Mouse (Mus musculus) right cerebral cortex, adult 2 months (tissue): ENCODE results near the gene H2-DMb2.

Experiments used
- DNase-seq, 2 experiments: peaks; one replicate each; pipeline ENCODE4 v3.0.0; 2021 to 2022; ENCODE audit warnings: low spot score in 2 of 2

Gene H2-DMb2

DNA sequence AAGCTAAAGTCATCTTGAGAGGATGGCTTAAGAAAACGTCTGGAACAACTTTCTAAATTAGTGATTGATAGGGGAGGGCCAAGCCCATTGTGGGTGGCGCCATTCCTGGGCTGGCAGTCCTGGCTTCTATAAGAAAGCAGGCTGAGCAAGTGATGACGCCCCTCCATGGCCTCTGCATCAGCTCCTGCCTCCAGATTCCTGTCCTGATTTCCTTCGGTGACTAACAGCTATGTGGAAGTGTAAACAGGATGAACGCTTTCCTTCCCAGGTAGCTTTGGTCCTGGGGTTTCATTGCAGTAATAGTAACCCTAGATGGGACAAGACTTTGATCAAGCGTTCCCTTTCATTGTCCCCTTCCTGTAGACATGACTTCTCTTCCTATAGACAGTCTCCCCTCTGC lies 35.9 kb downstream of the H2-DMb2 start:
- DNase-seq: no peak

DNA sequence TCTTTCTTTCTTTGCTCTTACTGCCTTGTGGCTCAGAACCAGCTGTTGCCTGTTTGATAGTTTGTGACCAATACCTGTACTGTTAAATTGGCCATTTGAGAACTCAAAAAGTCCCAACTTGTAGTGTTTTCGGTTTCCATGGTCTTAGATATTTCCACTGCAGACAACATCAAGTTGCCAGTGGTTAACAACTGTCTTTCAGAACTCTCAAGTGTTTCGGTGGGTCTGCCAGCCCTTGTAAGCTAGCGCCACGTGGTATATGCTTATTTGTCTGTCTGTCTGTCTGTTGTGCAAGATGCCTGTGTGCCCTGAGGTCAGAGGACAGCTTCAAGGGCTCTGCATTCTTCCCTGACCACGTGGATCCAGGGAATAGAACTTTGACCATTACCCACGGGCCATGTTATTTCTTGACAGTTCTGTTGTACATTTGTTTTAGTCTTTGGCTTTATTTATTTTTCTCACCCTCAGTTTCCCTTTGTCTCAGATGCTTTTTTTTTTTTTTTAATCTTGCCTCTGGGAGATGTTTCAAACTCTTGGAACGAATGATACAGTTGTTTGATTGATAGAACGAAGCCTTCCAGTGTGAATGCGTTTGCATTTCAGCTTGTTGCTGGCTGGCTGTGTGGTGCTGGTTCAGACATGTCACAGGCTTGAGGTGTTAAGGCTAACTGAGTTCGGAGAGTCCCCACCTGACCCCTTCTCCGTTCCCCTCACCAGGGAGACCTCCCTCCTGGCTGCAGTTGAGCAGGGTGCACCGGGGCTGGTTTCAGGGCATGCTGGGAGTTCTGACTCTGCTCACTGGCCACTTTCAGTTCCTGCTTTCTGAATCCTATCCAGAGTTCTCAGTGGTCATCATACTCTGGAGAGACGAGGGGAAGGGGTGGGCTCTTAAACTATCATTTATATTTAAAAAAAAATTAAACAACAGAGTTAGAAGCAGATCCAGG lies 37.1 kb downstream of the H2-DMb2 start:
- no peak for DNase-seq

DNA sequence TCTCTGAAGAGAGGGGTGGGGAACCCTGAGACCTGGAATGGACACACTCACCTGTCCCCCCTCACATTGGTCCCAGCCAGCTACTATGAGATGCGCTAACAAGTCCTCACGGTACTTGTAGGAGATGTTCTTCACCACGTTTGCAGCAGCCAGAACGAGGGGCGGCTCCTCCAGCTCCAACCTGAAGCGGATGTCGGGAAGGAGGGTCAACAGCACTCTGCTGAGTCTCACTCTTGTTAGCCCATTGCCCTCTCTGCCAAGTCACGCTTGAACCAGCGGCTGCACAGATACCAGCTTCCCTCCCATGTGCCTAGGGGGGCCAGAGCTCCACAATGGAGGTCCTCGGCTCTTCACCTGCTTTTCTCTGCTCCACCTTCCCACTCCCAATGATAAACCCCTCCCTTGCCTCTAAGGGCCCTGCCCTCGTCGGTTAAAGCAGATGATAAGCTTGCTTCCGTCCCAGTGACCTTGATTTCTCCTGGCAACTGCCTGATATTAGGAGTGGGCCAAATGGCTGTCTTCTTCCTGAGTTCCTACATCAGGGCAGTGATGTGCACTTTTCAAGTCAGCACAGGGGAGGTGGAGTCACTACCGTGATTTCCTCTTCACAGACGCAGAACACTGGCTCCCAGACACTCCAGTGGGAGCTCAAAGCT lies 40.6 kb downstream of the H2-DMb2 start:
- no peak for DNase-seq

DNA sequence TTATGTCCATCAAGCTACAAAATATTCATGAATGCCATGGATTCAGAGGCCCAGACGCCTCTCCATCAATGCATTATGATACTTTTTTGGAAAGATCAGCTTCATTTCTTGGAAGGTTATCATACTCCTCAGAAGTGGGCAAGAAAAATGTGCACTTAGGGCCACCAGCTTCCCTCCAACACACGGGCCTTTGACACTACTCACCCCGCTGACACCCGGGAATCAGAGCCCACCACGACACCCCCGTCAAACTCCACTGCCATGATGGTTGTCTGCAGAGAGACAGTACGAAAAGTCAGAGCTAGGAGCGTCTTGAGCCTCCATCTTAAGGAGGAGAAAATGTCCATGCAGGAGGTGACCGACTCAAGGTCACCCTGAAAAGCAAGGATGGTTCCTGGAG lies 42.4 kb downstream of the H2-DMb2 start:
- DNase-seq: no peak

DNA sequence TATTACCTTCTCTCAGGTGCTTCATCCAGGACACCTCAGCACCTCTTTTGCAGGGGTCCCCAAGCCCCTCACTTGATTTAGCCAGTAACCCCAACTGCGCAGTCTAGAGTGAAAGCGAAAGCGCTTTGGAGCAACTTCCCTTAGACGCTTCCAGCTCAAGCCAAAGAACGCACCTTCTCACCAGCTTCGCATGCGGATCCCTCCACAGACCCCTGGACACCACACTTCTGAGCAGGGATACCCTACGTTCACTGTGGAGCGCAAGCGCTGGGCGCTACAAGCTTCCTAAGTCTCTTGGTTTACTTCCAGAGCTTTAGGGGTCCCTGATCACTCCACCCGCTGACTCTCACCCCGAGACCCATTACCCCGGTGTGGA lies 43.8 kb downstream of the H2-DMb2 start:
- DNase-seq: no peak

DNA sequence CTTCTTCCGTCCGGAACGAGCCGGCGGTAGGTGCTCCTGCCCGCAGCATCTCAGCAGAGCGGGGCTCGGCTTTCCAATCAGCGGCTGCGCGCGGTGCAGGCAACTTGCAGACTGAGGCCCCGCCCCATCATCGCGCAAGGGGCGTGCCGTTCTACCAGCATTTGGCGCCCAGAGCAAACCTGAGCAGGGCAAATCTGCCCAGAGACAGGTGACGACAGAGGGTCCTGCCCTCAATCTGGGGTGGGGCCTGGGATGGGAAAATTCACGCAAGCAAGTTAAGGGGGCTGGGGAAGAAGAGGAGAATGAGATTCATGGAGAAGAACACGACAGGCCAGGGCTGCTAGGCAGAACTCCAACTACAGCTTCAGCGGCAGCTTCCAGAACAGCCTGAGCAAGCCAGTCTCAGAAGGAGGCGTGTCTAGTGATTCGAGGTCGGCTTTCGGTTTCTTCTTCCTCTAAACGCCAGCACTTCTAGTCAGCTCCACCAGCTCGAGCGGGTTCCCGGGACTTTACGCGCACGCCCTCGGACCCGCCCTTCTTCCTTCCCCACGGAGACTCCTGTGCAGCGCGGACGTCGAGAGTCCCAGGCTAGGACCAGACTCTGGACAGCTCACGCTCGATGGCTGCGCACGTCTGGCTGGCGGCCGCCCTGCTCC lies 44.3 kb downstream of the H2-DMb2 start, which contains the start of the genes Tap1 and Psmb9:
Tap1 (plus strand) TSS at position 293 of the 656 bp plus-strand sequence.
Psmb9 (minus strand) TSS at position 504 of the 656 bp plus-strand sequence.
- DNase-seq: peak; percentile 96 to 97

DNA sequence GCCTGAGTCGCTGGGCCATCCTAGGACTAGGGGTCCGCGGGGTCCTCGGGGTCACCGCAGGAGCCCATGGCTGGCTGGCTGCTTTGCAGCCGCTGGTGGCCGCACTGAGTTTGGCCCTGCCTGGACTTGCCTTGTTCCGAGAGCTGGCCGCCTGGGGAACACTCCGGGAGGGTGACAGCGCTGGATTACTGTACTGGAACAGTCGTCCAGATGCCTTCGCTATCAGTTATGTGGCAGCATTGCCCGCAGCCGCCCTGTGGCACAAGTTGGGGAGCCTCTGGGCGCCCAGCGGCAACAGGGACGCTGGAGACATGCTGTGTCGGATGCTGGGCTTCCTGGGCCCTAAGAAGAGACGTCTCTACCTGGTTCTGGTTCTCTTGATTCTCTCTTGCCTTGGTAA lies 44.9 kb downstream of the H2-DMb2 start:
- no peak for DNase-seq

DNA sequence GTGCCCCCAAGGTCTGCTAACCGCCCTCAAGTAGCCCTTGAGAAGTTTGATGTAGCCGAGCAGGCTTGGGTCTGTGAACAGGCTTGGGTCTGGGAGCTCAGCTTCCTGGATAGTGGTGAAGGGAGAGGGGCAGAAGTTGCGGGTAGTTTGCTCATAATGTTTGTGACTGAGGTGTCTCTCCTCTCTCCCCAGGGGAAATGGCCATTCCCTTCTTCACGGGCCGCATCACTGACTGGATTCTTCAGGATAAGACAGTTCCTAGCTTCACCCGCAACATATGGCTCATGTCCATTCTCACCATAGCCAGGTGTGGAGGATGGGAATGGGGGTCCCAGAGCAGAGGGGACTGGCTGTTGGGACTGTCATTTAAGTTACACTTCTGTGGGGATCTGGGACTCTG lies 45.9 kb downstream of the H2-DMb2 start:
- DNase-seq: no peak

DNA sequence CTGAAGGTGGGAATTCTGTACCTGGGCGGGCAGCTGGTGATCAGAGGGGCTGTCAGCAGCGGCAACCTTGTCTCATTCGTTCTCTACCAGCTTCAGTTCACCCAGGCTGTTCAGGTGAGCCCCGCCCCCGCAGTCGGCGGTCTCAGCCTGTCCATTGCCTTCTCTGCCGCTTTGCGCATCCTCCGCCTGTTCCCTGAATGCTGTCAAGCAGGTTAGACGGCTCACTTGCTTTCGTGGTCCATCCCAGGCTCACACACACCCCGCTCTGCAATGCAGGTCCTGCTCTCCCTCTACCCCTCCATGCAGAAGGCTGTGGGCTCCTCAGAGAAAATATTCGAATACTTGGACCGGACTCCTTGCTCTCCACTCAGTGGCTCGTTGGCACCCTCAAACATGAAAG lies 49.7 kb downstream of the H2-DMb2 start:
- no peak for DNase-seq

DNA sequence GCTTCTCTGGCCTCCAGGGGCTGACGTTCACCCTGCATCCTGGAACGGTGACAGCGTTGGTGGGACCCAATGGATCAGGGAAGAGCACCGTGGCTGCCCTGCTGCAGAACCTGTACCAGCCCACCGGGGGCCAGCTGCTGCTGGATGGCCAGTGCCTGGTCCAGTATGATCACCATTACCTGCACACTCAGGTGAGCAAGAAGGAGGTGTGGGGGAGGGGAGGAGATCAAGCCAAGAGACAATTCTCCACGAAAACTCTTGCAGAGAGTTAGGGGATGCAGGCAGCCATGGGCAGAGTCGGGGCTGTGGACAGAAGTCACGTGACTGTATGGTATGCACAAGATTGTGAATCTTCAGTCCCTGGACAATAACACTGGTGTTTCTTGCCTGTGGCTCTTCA lies 50.4 kb downstream of the H2-DMb2 start:
- no peak for DNase-seq

DNA sequence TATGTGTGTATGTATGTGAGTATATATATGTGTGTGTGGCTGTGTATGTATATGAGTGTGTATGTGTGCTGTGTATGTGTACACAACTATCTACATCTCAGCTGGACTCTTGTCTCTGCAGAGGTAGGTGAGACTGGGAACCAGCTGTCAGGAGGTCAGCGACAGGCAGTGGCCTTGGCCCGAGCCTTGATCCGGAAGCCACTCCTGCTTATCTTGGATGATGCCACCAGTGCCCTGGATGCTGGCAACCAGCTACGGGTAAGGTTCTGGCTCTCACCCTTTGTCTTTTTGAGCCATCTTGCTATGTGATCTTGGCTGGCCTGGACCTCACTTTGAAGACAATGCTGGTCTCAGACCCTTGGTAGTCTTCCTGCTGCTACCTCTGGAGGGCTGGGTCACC lies 51.6 kb downstream of the H2-DMb2 start:
- no peak for DNase-seq

DNA sequence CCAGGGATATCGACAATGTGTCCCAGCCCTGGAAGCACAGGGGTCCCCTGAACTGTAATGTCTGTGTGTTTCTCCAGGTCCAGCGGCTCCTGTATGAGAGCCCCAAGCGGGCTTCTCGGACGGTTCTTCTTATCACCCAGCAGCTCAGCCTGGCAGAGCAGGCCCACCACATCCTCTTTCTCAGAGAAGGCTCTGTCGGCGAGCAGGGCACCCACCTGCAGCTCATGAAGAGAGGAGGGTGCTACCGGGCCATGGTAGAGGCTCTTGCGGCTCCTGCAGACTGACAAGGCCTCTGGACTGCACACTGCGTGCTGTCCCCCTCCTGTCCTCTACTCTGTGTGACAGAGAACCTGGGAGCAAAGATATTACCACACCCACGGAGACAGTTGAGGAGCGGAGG lies 53.4 kb downstream of the H2-DMb2 start:
- DNase-seq: no peak

DNA sequence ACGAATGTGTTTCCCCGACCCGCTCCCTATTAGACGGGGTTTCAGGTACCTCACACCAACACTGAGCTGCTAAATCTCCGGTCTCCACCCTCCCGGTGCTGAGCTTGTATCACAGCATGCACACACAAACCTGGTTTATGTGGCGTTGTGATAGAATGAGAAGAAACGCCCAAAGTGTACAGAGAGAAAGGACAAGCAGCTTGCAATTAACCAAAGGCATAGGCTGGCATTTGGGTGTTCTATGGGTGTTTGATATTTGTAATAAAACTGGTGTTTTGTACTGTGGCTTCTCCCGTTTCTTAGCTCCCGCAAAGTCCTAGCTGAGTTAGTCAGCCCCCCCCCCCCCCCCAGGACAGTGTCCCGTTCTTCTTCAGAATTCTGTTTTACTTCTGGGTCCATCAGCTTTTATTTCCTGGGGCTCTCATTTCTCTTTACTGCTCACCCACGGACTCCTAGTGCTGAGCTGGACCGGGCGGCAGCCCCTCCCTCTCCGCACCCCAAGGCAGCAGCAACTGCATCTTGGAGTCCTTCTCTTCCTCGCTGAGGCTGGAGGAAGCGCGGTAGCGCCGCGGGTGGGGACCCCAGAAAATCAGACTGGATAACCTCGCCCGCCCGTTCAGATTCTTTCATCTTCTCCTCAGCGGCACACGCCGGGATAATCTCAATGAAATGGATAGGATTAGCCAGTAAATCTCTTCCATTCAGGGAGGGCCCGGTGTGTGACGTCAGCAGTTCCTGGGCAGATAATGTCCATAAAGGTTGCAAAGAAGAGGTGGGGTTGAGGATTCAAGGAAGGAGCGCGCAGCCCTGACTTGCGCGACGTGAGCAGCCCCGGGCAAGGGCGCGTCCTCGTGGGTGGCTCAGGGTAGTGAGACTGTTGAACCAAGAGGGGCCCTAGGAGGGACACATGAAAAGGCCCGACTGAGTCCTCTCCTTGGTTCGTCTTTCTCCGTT lies 54.1 kb downstream of the H2-DMb2 start, which contains the start of gene Psmb8:
Psmb8 (plus strand) TSS at position 781 of the 954 bp plus-strand sequence.
- DNase-seq: peak; percentile 90 to 92

DNA sequence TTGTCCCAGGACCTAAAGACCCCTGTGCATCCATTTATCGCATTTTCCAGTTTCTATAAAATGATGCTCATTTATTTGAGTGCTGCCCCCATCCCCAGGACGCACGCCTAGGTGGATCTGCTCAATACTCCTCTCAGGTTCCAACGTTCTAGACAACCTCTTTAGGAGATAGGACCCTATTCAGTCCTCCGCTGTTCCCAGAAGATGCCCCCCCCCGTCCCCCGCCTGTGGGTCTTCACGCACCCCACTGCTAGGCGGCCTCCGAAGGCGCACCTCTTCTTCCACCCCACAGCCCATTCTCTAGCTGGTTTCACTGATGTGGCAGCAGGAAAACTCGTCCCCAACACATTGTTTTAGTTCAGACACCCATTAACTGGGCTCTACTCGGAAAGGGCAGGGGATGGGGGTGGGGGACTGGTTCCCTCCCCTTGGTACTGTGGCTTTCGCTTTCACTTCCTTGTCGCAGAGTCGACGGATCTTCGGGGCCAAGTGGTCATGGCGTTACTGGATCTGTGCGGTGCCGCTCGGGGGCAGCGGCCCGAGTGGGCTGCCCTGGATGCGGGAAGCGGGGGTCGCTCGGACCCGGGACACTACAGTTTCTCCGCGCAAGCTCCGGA lies 54.9 kb downstream of the H2-DMb2 start:
- no peak for DNase-seq

DNA sequence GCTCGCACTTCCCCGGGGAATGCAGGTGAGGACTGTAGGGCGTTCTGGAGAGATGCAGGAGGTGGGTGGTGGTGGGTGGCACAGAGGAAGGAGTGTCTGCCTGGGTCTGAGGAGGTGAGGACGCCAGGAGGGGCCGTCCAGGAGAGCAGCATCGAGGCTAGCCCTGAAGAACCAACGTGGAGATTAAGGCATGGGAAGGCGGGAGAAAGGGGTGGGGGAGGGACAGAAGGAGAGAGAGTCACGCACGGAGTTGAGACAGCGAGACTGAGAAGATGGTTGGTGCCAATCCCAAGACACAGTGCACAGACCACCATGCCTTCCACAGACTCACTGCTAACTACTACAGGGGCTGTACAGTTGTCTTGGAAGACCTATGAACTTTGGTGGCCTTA lies 55.4 kb downstream of the H2-DMb2 start:
- no peak for DNase-seq

DNA sequence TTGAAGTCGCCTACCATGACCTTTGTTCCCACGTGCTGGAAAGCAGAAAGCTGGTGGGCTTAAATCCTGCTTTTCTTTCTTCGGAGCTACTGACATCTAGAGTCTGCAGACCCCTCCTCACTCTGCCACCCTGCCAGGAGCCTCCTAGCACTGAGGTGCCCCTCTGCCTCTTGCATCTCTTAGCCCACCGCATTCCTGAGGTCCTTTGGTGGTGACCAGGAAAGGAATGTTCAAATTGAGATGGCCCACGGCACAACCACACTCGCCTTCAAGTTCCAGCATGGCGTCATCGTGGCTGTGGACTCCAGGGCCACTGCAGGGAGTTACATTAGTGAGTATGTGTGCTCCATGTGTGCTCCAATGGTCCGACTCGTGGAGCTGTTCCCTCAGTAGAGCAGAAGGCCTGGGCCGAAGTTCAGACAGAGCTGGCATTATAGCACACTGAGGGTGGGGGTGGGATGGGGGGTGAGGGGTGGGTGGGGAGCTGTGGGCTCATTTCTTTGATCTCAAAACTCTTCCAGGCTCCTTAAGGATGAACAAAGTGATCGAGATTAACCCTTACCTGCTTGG lies 56.0 kb downstream of the H2-DMb2 start:
- DNase-seq: no peak

DNA sequence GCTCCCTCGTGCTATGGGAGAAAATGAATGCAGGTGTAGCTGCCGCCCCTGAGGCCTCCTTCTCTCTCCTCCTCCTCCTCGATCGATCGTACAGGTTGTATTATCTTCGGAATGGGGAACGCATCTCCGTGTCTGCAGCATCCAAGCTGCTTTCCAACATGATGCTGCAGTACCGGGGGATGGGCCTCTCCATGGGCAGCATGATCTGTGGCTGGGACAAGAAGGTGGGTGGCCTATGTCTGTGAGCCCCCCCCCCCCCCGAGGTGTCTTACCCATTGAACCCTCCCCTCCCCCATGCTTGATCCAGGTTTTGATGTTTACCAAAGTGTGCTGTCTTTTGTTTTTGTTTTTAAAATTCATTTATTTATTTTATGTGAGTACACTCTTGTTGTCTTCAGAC lies 56.9 kb downstream of the H2-DMb2 start:
- DNase-seq: no peak

DNA sequence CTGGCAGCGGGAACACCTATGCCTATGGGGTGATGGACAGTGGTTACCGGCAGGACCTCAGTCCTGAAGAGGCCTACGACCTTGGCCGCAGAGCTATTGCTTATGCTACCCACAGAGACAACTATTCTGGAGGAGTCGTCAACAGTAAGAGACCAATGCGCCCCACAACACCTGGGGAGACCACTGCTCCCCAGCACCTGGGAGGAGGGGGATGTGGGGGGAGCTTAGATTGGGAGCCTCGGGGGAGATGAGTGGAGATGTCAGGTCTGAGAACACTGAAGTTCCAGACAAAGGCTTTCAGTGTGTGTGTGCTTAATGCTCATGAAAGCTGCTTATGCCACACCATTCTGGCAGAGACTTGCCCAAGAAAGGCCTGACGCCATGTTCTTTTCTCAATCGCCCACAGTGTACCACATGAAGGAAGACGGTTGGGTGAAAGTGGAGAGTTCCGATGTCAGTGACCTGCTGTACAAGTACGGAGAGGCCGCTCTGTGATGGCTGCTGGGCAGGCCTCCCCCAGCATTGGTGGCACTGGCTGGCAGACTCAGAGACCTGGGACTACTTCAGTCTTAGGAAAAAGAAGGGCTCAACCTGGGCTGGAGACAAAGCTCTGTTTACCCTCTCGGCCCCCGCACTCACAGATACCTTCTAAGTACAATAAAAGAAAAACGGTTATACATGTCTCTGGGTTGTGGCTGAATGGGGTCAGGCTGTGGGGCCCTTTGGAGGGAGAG lies 57.8 kb downstream of the H2-DMb2 start:
- no peak for DNase-seq
